Mouse (Mus musculus): Measurements from ENCODE around the gene Lrfn2.

DNA sequence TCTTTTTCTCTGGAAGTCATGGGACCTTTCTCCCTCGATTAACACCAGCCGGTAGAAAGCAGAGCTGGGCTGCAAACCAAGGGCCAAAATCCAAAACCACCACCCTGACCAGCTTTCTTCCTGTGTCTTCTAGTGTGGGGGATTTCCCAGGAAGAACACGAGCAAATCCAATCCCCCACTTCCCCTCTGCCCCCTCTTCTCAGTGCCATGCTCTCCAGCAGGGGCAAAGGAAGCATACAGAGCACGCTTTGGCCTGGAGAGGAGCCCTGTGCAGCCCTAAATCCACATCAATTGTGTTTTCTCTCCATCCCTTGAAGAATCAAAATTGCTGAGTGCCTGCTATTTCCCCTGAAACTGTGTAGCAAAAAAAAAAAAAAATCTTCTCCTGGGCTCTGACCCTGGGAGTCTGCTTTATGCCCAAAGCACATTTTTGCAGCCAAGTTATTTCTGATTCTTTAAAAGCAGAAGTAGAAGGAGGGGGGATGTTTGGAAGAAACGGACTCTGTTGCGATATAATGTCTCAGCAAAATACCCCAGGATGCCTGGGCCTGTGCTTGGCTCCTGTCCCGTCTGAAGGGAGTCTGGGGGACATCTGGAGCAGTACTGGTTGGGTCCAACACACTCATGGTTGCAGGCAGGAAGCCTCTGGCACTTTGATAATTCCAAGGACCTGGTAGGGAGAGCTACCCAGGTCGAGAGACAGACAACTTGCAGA lies 86.8 kb downstream of the Lrfn2 start:
- TF ChIP-seq POLR2A (IDR thresholded peaks at IDR 0.05; ENCODE audit: borderline replicate concordance, insufficient read depth, low read length), result no peak
- no peak for TF ChIP-seq CTCF (IDR thresholded peaks at IDR 0.05; ENCODE audit: borderline replicate concordance, insufficient read depth, low read depth, low read length)
